Mouse (Mus musculus): ENCODE data around the gene Nxph1. TPM values are rescaled to one million over a fixed set of nuclear protein-coding genes. Genes with fewer than 3 reads are reported as not detected.

Gene Nxph1
- polyA plus RNA-seq, 1 experiment = not detected

- Histone ChIP-seq H3K4me3 (replicated peaks; ENCODE audit: control insufficient read depth, low read depth, low read length) (no peak overlapping the region), H3K4me1 (ENCODE audit: control insufficient read depth, insufficient read depth, low read length) (no peaks in the 10 kb centered on the region), H3K27ac (ENCODE audit: control insufficient read depth, insufficient read depth, low read depth, low read length, poor library complexity) (no peak overlapping the region)
- TF ChIP-seq POLR2A (IDR thresholded peaks at IDR 0.05; ENCODE audit: borderline replicate concordance, control insufficient read depth, low read depth, low read length) (no peak), CTCF (IDR thresholded peaks at IDR 0.05; ENCODE audit: control insufficient read depth, insufficient read depth, low read length) (no peak)
- 11% methylated on average over 25 of the region's 25 CpGs for WGBS
These were observed 8.7 kb downstream of the Nxph1 start for GRCm38 (mm10) chr6:8956743-8957528.

DNA sequence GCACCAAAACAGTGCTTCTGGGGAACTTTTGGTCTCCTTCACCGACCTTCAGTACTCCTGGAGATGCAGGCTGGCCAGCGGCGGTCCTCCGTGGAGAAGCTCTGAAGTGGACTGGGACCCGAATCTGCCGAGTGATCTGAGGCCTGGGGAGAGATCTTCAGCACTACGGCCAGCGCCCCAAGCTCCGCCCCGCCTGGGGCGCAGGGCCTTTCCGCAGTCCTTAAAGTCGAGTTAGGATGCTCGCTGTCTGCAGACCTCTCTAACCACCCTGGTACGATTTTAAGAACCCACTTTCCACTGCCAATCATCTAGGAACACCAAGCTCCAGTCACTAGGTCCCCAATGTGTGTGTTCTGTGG lies 9.3 kb downstream of the Nxph1 start:
- Histone ChIP-seq H3K27ac (ENCODE audit: control insufficient read depth, insufficient read depth, low read depth, low read length, poor library complexity) (no peak overlapping the region), H3K4me3 (replicated peaks; ENCODE audit: control insufficient read depth, low read depth, low read length) (no peak overlapping the region), H3K4me1 (ENCODE audit: control insufficient read depth, insufficient read depth, low read length) (no peaks in the 10 kb centered on the region)
- no peak for TF ChIP-seq CTCF (IDR thresholded peaks at IDR 0.05; ENCODE audit: control insufficient read depth, insufficient read depth, low read length)
- no peak for TF ChIP-seq POLR2A (IDR thresholded peaks at IDR 0.05; ENCODE audit: borderline replicate concordance, control insufficient read depth, low read depth, low read length)
- 1% methylated on average over 15 of the region's 15 CpGs for WGBS

- TF ChIP-seq POLR2A (IDR thresholded peaks at IDR 0.05; ENCODE audit: borderline replicate concordance, control insufficient read depth, low read depth, low read length) = no peak
- no peak for TF ChIP-seq CTCF (IDR thresholded peaks at IDR 0.05; ENCODE audit: control insufficient read depth, insufficient read depth, low read length)
- 7% methylated on average over 28 of the region's 28 CpGs for WGBS
- Histone ChIP-seq H3K4me3 (replicated peaks; ENCODE audit: control insufficient read depth, low read depth, low read length) (no peak overlapping the region), H3K27ac (ENCODE audit: control insufficient read depth, insufficient read depth, low read depth, low read length, poor library complexity) (no peak overlapping the region), H3K4me1 (ENCODE audit: control insufficient read depth, insufficient read depth, low read length) (no peaks in the 10 kb centered on the region)
These were observed 10.1 kb downstream of the Nxph1 start for GRCm38 (mm10) chr6:8958081-8958919.

DNA sequence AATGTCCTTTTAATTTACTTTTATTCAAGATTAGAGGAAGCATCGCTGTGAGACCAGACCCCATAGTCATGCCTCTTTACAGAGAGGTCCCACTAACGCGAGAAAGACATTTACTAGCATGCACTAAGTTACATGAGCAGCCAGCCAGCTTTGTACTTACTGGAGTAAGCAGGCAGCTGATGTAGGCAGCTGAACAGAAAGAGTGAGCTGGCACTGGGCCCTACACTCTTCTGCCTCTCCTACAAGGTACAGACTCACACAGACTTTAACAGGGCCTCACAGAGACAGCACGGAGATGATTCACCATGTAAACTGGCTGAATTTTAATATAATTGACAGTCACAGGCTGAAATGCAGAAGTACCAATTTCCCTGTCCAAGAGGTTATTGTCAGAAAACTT lies 11.6 kb downstream of the Nxph1 start:
- Histone ChIP-seq H3K4me3 (replicated peaks; ENCODE audit: control insufficient read depth, low read depth, low read length) (no peak overlapping the region), H3K27ac (ENCODE audit: control insufficient read depth, insufficient read depth, low read depth, low read length, poor library complexity) (no peak overlapping the region), H3K4me1 (ENCODE audit: control insufficient read depth, insufficient read depth, low read length) (no peaks in the 10 kb centered on the region)
- TF ChIP-seq CTCF (IDR thresholded peaks at IDR 0.05; ENCODE audit: control insufficient read depth, insufficient read depth, low read length) (no peak), POLR2A (IDR thresholded peaks at IDR 0.05; ENCODE audit: borderline replicate concordance, control insufficient read depth, low read depth, low read length) (no peak)
- WGBS = 63% methylated on average over 4 of the region's 4 CpGs

DNA sequence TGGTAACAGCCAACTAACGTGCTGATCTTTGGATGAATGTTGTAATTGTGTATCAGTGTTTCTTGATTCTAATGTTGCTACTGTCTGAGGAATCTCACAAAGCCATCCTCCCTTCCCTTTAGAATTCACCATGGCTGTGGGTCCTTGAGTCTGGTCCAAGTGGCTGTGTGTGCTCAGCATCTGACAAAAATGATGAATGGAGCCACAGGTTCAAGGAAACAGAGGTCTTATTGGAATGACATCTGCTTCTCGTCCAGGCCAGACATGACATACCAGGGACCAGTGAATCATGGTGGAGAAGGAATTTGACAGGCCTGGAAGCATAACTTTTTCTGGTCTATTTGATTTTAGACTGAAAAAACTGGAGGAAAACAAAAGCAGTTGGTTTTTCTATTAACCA lies 22.3 kb downstream of the Nxph1 start:
- no peak overlapping the region for H3K27ac ChIP-seq (ENCODE audit: control insufficient read depth, insufficient read depth, low read depth, low read length, poor library complexity)
- H3K4me3 ChIP-seq (replicated peaks; ENCODE audit: control insufficient read depth, low read depth, low read length) = no peak overlapping the region
- TF ChIP-seq CTCF (IDR thresholded peaks at IDR 0.05; ENCODE audit: control insufficient read depth, insufficient read depth, low read length) (no peak), POLR2A (IDR thresholded peaks at IDR 0.05; ENCODE audit: borderline replicate concordance, control insufficient read depth, low read depth, low read length) (no peak)
- 77% methylated on average over 2 of the region's 2 CpGs for WGBS
- H3K4me1 ChIP-seq (ENCODE audit: control insufficient read depth, insufficient read depth, low read length) = no peaks in the 10 kb centered on the region

- H3K4me1 ChIP-seq (ENCODE audit: control insufficient read depth, insufficient read depth, low read length) = no peaks in the 10 kb centered on the region
- TF ChIP-seq POLR2A (IDR thresholded peaks at IDR 0.05; ENCODE audit: borderline replicate concordance, control insufficient read depth, low read depth, low read length) = no peak
- TF ChIP-seq CTCF (IDR thresholded peaks at IDR 0.05; ENCODE audit: control insufficient read depth, insufficient read depth, low read length) = no peak
- 67% methylated on average over 4 of the region's 4 CpGs for WGBS
- no peak overlapping the region for H3K4me3 ChIP-seq (replicated peaks; ENCODE audit: control insufficient read depth, low read depth, low read length)
- H3K27ac ChIP-seq (ENCODE audit: control insufficient read depth, insufficient read depth, low read depth, low read length, poor library complexity) = no peak overlapping the region
These were observed 31.1 kb downstream of the Nxph1 start for GRCm38 (mm10) chr6:8979237-8979871.

DNA sequence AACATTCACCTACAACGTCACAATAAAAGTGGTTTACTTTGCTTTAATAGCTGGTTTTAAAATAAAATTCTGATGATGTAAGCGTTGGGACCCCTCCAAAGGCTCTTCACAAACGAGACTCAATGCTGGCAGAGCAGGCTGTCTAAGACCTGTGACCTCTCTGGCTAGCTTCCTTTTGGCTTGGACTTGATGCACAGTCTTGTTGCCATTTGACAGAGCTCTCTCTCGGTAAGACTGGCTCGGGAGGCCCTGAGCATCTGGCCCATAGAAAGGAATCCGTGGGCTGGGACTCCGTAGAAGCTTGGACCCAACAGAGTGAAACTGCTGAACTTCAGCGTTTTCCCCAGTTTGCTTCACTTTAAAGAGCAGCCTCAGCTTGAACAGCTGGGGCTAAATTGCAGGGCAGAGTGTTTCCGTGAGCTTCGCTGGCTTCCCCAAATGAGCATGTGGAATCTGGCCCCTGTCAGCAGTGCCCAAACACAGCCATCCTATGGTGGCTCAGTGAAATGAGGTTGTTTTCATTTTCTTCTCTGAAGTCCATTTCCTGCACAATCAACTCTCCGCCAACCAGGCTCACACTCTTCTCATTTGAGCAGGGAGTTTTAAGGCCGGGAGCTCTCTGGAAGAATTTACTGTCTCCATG lies 48.2 kb downstream of the Nxph1 start:
- H3K4me1 ChIP-seq (ENCODE audit: control insufficient read depth, insufficient read depth, low read length) = no peaks in the 10 kb centered on the region
- H3K4me3 ChIP-seq (replicated peaks; ENCODE audit: control insufficient read depth, low read depth, low read length) = no peak overlapping the region
- no peak for TF ChIP-seq CTCF (IDR thresholded peaks at IDR 0.05; ENCODE audit: control insufficient read depth, insufficient read depth, low read length)
- no peak for TF ChIP-seq POLR2A (IDR thresholded peaks at IDR 0.05; ENCODE audit: borderline replicate concordance, control insufficient read depth, low read depth, low read length)
- WGBS = 51% methylated on average over 12 of the region's 12 CpGs
- no peak overlapping the region for H3K27ac ChIP-seq (ENCODE audit: control insufficient read depth, insufficient read depth, low read depth, low read length, poor library complexity)

GRCm38 (mm10) chr6:8997326-8997725 lies 49.1 kb downstream of the Nxph1 start:
- Histone ChIP-seq H3K27ac (ENCODE audit: control insufficient read depth, insufficient read depth, low read depth, low read length, poor library complexity) (no peak overlapping the region), H3K4me3 (replicated peaks; ENCODE audit: control insufficient read depth, low read depth, low read length) (no peak overlapping the region), H3K4me1 (ENCODE audit: control insufficient read depth, insufficient read depth, low read length) (no peaks in the 10 kb centered on the region)
- WGBS = 69% methylated on average over 2 of the region's 2 CpGs
- TF ChIP-seq POLR2A (IDR thresholded peaks at IDR 0.05; ENCODE audit: borderline replicate concordance, control insufficient read depth, low read depth, low read length) (no peak), CTCF (IDR thresholded peaks at IDR 0.05; ENCODE audit: control insufficient read depth, insufficient read depth, low read length) (no peak)
